In genomic region chr16:4979755-4980380, GRCm38 (mm10) we compare ENCODE assay signal across 8 mouse cellular contexts. TPM values are rescaled to one million over a fixed set of nuclear protein-coding genes. Genes with fewer than 3 reads are reported as not detected.
A peak's percentile ranks its signal among the peaks of the same experiment; 100 is the strongest.
DNase-seq lines count a peak whose midpoint lies in the region; ATAC-seq and TF ChIP-seq lines count a peak whose summit lies in the region.

No protein-coding gene starts in this region.

- no peak overlapping the region for H3K27ac ChIP-seq in thymus, adult 2 months (ENCODE audit: control insufficient read depth, insufficient read depth, low read length)
- no peak overlapping the region for H3K27ac ChIP-seq in intestine, embryonic 15.5 days
- H3K27ac ChIP-seq in lung, embryonic 14.5 days (ENCODE audit: low read depth) = no peak overlapping the region

- H3K9ac ChIP-seq in intestine, embryonic 15.5 days = no peak overlapping the region
- no peak overlapping the region for H3K9ac ChIP-seq in lung, embryonic 14.5 days

- no peaks in the 10 kb centered on the region for H3K4me1 ChIP-seq in thymus, adult 2 months (replicated peaks; ENCODE audit: control insufficient read depth, insufficient read depth, low read length)
- H3K4me1 ChIP-seq in intestine, embryonic 15.5 days (replicated peaks) = 0 out of 2 replicates have a peak, but pooled peaks cover 3% of the 10 kb centered on the region
- H3K4me1 ChIP-seq in lung, embryonic 14.5 days (ENCODE audit: insufficient read depth) = no peaks in the 10 kb centered on the region

- no peaks in the 10 kb centered on the region for H3K27me3 ChIP-seq in thymus, adult 2 months (ENCODE audit: control insufficient read depth, insufficient read depth, low read length)
- no peaks in the 10 kb centered on the region for H3K27me3 ChIP-seq in intestine, embryonic 15.5 days (replicated peaks)
- no peaks in the 10 kb centered on the region for H3K27me3 ChIP-seq in lung, embryonic 14.5 days (ENCODE audit: insufficient read depth, low read length)

- DNase-seq in cerebellum, postnatal 10 days = peak; percentile 41 to 50
- no peak for DNase-seq in thymus, adult 2 months
- DNase-seq in thymus, postnatal 10 days (ENCODE audit: low spot score in 2 of 2) = no peak
- DNase-seq in lung, embryonic 14.5 days = peak; percentile 68
- DNase-seq in thymus, postnatal 25 days = peak; percentile 29
- no peak for DNase-seq in right cerebral cortex, postnatal 36 days (ENCODE audit: low spot score in 2 of 2)

- H3K36me3 ChIP-seq in thymus, adult 2 months (ENCODE audit: control insufficient read depth, insufficient read depth, low read length) = no peaks in the 10 kb centered on the region
- H3K36me3 ChIP-seq in intestine, embryonic 15.5 days = no peaks in the 10 kb centered on the region
- H3K36me3 ChIP-seq in lung, embryonic 14.5 days (ENCODE audit: insufficient read depth) = no peaks in the 10 kb centered on the region

- H3K9me3 ChIP-seq in intestine, embryonic 15.5 days = no peaks in the 10 kb centered on the region
- H3K9me3 ChIP-seq in lung, embryonic 14.5 days (ENCODE audit: low read depth, low read length) = no peaks in the 10 kb centered on the region

- no peak overlapping the region for H3K4me3 ChIP-seq in thymus, adult 2 months (ENCODE audit: control insufficient read depth, insufficient read depth, low read length)
- no peak overlapping the region for H3K4me3 ChIP-seq in intestine, embryonic 15.5 days (replicated peaks)
- no peak overlapping the region for H3K4me3 ChIP-seq in lung, embryonic 14.5 days (ENCODE audit: low read depth, low read length)

- no peak for TF ChIP-seq POLR2A in thymus, adult 2 months (IDR thresholded peaks at IDR 0.05; ENCODE audit: control insufficient read depth, extremely low read depth, insufficient read depth, low read length, poor library complexity)

- H3K4me2 ChIP-seq in intestine, embryonic 15.5 days (replicated peaks) = no peak overlapping the region
- no peak overlapping the region for H3K4me2 ChIP-seq in lung, embryonic 14.5 days

- TF ChIP-seq CTCF in thymus, adult 2 months (IDR thresholded peaks at IDR 0.05; ENCODE audit: borderline replicate concordance, control insufficient read depth, extremely low read depth, insufficient read depth, low read length, poor library complexity) = peak; percentile 52; the same call in 1 of the 2 replicates
- TF ChIP-seq CTCF in lung, embryonic 14.5 days (IDR thresholded peaks at IDR 0.05; ENCODE audit: low read depth) = peak; percentile 66

- WGBS in thymus, adult 2 months = 75% methylated on average over 4 of the region's 4 CpGs
- 76% methylated on average over 4 of the region's 4 CpGs for WGBS in intestine, embryonic 15.5 days
- 76% methylated on average over 4 of the region's 4 CpGs for WGBS in lung, embryonic 14.5 days

- no peak for ATAC-seq in cerebellum, adult (ENCODE audit: insufficient number of reproducible peaks, low FRiP score, low TSS enrichment)
- ATAC-seq in intestine, embryonic 15.5 days = peak; percentile 84
- no peak for ATAC-seq in lung, embryonic 14.5 days (ENCODE audit: insufficient read depth)

RNA-seq across cellular contexts. Expression of gene Anks3, which starts 15.9 kb away (rescaled TPM):
- 85.0 and 89.0 TPM in 2 replicates for polyA plus RNA-seq in thymus, adult 2 months (2012; rRNA removed)
- 39.6 and 42.0 TPM in 2 replicates for polyA plus RNA-seq in intestine, embryonic 15.5 days (2015; fragmentation: Nextera tagmentation; extraction: Ambion mirVana)
- polyA plus RNA-seq in lung, embryonic 14.5 days (2014; fragmentation: Nextera tagmentation; extraction: Ambion mirVana) = 49.3 and 53.1 TPM in 2 replicates

RNA-seq across cellular contexts. Expression of gene Sept12, which starts 17.8 kb away (rescaled TPM):
- 0.15 and 0.44 TPM in 2 replicates for polyA plus RNA-seq in thymus, adult 2 months (2012; rRNA removed)
- not detected in 2 replicates for polyA plus RNA-seq in intestine, embryonic 15.5 days (2015; fragmentation: Nextera tagmentation; extraction: Ambion mirVana)
- 0.14 and 0.20 TPM in 2 replicates for polyA plus RNA-seq in lung, embryonic 14.5 days (2014; fragmentation: Nextera tagmentation; extraction: Ambion mirVana)

RNA-seq across cellular contexts. Expression of gene Smim22, which starts 27.2 kb away (rescaled TPM):
- 3.4 and 4.6 TPM in 2 replicates for polyA plus RNA-seq in thymus, adult 2 months (2012; rRNA removed)
- polyA plus RNA-seq in intestine, embryonic 15.5 days (2015; fragmentation: Nextera tagmentation; extraction: Ambion mirVana) = 99.2 and 112 TPM in 2 replicates
- 13.5 and 15.8 TPM in 2 replicates for polyA plus RNA-seq in lung, embryonic 14.5 days (2014; fragmentation: Nextera tagmentation; extraction: Ambion mirVana)

RNA-seq across cellular contexts. Expression of gene Rogdi, which starts 33.5 kb away (rescaled TPM):
- polyA plus RNA-seq in thymus, adult 2 months (2012; rRNA removed) = 117 and 142 TPM in 2 replicates
- polyA plus RNA-seq in intestine, embryonic 15.5 days (2015; fragmentation: Nextera tagmentation; extraction: Ambion mirVana) = 46.2 and 51.7 TPM in 2 replicates
- polyA plus RNA-seq in lung, embryonic 14.5 days (2014; fragmentation: Nextera tagmentation; extraction: Ambion mirVana) = 53.5 and 59.9 TPM in 2 replicates

RNA-seq across cellular contexts. Expression of gene Nudt16l1, which starts 41.3 kb away (rescaled TPM):
- 139 and 151 TPM in 2 replicates for polyA plus RNA-seq in thymus, adult 2 months (2012; rRNA removed)
- 128 and 143 TPM in 2 replicates for polyA plus RNA-seq in intestine, embryonic 15.5 days (2015; fragmentation: Nextera tagmentation; extraction: Ambion mirVana)
- polyA plus RNA-seq in lung, embryonic 14.5 days (2014; fragmentation: Nextera tagmentation; extraction: Ambion mirVana) = 145 and 154 TPM in 2 replicates

Comparison
In these comparisons a context has a peak if more than half of its experiments do, and no peak if none do; other contexts are left out.
1. DNase-seq: peak in cerebellum, postnatal 10 days (2 of 2), lung, embryonic 14.5 days (single experiment) and thymus, postnatal 25 days (single experiment); none in thymus, adult 2 months (single experiment), thymus, postnatal 10 days (0 of 2) and right cerebral cortex, postnatal 36 days (0 of 2).